Mouse (Mus musculus) forebrain, postnatal 0 days (tissue): Measurements from ENCODE around the gene Il21r. TPM values are rescaled to one million over a fixed set of nuclear protein-coding genes. Genes with fewer than 3 reads are reported as not detected.

Source experiments
- ATAC-seq: fragments of 200-750 bp; cut with Nextera tagmentation; 2 replicates; pipeline ENCODE4 v1.8.0; 2017; ENCODE audit warnings: mild to moderate bottlenecking, moderate library complexity
- DNase-seq: peaks from one replicate; pipeline ENCODE4 v3.0.0-alpha.2; 2015
- H3K27ac ChIP-seq: fragments of 300-500 bp; sonication (generic); 2 replicates; pipeline ENCODE4 v1.5.1; 2014; ENCODE audit warnings: low read depth, mild to moderate bottlenecking, antibody characterized with exemption, low read length, moderate library complexity, mixed read lengths
- H3K27me3 ChIP-seq: fragments of 300-500 bp; sonication (generic); 2 replicates; pipeline ENCODE4 v1.6.1; 2014; ENCODE audit warnings: mild to moderate bottlenecking, low read length, mixed read lengths; ENCODE audit not compliant: insufficient read depth
- H3K36me3 ChIP-seq: fragments of 300-500 bp; sonication (generic); 2 replicates; pipeline ENCODE4 v1.6.1; 2014; ENCODE audit warnings: mild to moderate bottlenecking, moderate library complexity; ENCODE audit not compliant: insufficient read depth
- H3K4me1 ChIP-seq: fragments of 300-500 bp; sonication (generic); 2 replicates; pipeline ENCODE4 v1.6.1; 2014; ENCODE audit warnings: antibody characterized with exemption; ENCODE audit not compliant: insufficient read depth
- H3K4me2 ChIP-seq: fragments of 300-500 bp; sonication (generic); 2 replicates; pipeline ENCODE4 v1.6.1; 2014; ENCODE audit warnings: low read depth, mild to moderate bottlenecking, moderate library complexity
- H3K4me3 ChIP-seq: fragments of 300-500 bp; sonication (generic); 2 replicates; pipeline ENCODE4 v1.5.1; 2014; ENCODE audit warnings: low read depth, low read length, mixed read lengths
- H3K9ac ChIP-seq: fragments of 300-500 bp; sonication (generic); 2 replicates; pipeline ENCODE4 v1.6.1; 2014; ENCODE audit warnings: mild to moderate bottlenecking
- H3K9me3 ChIP-seq: fragments of 300-500 bp; sonication (generic); 2 replicates; pipeline ENCODE4 v1.6.1; 2016; ENCODE audit warnings: low read length
- CTCF ChIP-seq: sonication (generic); IDR thresholded peaks from 2 replicates; pipeline ENCODE4 v1.5.1; 2016; ENCODE audit warnings: antibody characterized with exemption, control low read depth, low read depth
- WGBS: fragments of 180-500 bp; shearing (Covaris S2); extraction: QIAGEN DNeasy Blood & Tissue Kit; methylation state at CpG from one replicate; pipeline ENCODE4 v1.1.7; 2014; 5-methylcytosine and 5-hydroxymethylcytosine counted together
- polyA plus RNA-seq: library from polyadenylated mRNA; unstranded; fragments of >200 nt; fragmentation: Nextera tagmentation; extraction: Ambion mirVana; gene quantifications from 2 replicates; pipeline ENCODE4 v1.2.1, GENCODE M21; 2015
- total RNA-seq: library from RNA; depleted of rRNA; stranded (reverse); fragments of >200 nt; gene quantifications from 2 replicates; pipeline ENCODE4 v1.2.3, GENCODE M21; 2014

Il21r gene
- total and polyA plus RNA-seq, 2 experiments from 2014 or later = 0.23 to 0.95 TPM

DNA sequence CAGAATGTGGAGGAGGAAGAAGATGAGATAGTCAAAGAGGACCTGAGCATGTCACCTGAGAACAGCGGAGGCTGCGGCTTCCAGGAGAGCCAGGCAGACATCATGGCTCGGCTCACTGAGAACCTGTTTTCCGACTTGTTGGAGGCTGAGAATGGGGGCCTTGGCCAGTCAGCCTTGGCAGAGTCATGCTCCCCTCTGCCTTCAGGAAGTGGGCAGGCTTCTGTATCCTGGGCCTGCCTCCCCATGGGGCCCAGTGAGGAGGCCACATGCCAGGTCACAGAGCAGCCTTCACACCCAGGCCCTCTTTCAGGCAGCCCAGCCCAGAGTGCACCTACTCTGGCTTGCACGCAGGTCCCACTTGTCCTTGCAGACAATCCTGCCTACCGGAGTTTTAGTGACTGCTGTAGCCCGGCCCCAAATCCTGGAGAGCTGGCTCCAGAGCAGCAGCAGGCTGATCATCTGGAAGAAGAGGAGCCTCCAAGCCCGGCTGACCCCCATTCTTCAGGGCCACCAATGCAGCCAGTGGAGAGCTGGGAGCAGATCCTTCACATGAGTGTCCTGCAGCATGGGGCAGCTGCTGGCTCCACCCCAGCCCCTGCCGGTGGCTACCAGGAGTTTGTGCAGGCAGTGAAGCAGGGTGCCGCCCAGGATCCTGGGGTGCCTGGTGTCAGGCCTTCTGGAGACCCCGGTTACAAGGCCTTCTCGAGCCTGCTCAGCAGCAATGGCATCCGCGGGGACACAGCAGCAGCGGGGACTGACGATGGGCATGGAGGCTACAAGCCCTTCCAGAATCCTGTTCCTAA, 27.3 kb upstream of the Il21r start:
- Histone ChIP-seq H3K4me1 (no peaks in the 10 kb centered on the region), H3K4me3 (no peak overlapping the region), H3K27me3 (no peaks in the 10 kb centered on the region), H3K9me3 (no peaks in the 10 kb centered on the region), H3K27ac (no peak overlapping the region), H3K4me2 (no peak overlapping the region), H3K36me3 (no peaks in the 10 kb centered on the region; the same call in 1 of the 2 replicates), H3K9ac (no peak overlapping the region)
- ATAC-seq = no peak
- no peak for DNase-seq
- TF ChIP-seq CTCF = no peak
- WGBS = 88% methylated on average over 16 of the region's 16 CpGs

DNA sequence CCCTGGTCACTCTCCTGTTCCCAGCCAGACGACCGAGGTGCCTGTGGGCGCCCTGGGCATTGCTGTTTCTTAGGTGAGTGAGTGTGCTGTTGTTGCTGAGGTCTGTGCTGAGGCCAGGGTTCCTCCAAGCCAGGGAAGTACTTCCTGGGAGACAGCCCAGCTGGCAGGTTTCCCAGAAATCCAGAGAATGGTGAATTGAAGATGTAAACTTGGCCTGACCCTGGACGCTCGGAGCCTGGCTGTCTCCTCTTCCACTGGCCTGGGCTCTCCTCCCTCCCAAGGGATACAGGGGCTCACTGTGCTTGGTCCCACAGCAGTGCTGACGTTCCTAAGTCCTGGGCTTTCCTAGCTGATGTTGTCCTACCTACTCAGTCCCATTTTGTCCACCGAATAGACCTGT, 26.2 kb upstream of the Il21r start:
- Histone ChIP-seq H3K27ac (no peak overlapping the region), H3K4me2 (no peak overlapping the region), H3K36me3 (no peaks in the 10 kb centered on the region; the same call in 1 of the 2 replicates), H3K9ac (no peak overlapping the region), H3K4me1 (no peaks in the 10 kb centered on the region), H3K4me3 (no peak overlapping the region), H3K27me3 (no peaks in the 10 kb centered on the region), H3K9me3 (no peaks in the 10 kb centered on the region)
- TF ChIP-seq CTCF = no peak
- WGBS = 43% methylated on average over 7 of the region's 7 CpGs
- ATAC-seq (peak; percentile 56), DNase-seq (no peak)

DNA sequence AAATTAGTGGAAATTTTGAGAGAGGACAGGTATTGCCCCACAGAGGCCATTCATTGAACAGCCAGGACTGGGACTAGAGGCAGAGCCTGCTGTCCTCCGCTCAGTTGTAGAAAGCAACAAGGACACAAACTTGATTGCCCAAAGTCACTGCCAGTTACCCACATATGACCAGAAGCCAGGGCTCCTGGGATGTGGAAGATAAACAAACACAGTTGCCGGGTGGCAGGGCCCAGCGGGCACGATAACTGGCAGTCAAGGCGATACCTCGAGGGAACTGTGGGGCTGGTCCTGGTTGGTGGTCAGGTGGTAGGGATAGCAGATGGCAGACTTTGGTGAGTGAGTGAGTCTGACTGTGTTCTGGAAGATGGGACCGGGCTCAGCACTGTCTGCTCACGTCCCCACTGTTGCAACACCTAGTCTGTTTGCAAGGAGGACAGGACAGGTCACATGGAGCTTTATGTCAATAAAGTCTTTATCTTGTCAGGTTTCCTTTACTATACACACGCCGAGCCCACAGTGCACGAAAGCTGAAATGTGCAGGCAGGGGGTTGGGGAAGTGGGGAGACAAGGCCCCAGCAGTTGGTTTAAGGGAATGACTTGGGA, 25.6 kb upstream of the Il21r start:
- TF ChIP-seq CTCF = no peak
- Histone ChIP-seq H3K9ac (no peak overlapping the region), H3K36me3 (no peaks in the 10 kb centered on the region; the same call in 1 of the 2 replicates), H3K27me3 (no peaks in the 10 kb centered on the region), H3K4me2 (no peak overlapping the region), H3K4me1 (no peaks in the 10 kb centered on the region), H3K27ac (no peak overlapping the region), H3K9me3 (no peaks in the 10 kb centered on the region), H3K4me3 (no peak overlapping the region)
- WGBS = 82% methylated on average over 11 of the region's 11 CpGs
- ATAC-seq = no peak
- no peak for DNase-seq

DNA sequence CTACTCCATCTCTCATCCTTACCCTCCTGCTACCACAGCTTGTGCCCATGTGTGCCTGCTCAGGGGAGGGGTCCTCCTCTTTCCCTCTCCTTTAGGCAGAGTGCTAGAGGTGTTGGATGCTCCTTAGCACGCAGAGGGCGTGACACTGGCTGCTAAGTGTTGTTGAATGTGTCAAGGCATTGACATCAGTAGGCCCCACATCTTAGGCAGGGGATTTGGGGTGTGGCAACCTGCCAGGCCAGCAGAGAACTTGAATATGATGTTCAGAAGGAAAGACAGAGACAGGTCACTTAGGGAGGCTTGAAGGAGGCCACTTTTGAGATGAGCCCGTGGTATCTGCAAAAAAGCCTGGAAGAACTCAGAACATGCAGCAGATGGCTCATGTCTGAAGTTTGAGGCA, 25.1 kb upstream of the Il21r start:
- Histone ChIP-seq H3K4me3 (no peak overlapping the region), H3K9me3 (no peaks in the 10 kb centered on the region), H3K36me3 (no peaks in the 10 kb centered on the region; the same call in 1 of the 2 replicates), H3K4me2 (no peak overlapping the region), H3K27me3 (no peaks in the 10 kb centered on the region), H3K27ac (no peak overlapping the region), H3K4me1 (no peaks in the 10 kb centered on the region), H3K9ac (no peak overlapping the region)
- ATAC-seq (no peak), DNase-seq (no peak)
- 79% methylated on average over 3 of the region's 3 CpGs for WGBS
- no peak for TF ChIP-seq CTCF

DNA sequence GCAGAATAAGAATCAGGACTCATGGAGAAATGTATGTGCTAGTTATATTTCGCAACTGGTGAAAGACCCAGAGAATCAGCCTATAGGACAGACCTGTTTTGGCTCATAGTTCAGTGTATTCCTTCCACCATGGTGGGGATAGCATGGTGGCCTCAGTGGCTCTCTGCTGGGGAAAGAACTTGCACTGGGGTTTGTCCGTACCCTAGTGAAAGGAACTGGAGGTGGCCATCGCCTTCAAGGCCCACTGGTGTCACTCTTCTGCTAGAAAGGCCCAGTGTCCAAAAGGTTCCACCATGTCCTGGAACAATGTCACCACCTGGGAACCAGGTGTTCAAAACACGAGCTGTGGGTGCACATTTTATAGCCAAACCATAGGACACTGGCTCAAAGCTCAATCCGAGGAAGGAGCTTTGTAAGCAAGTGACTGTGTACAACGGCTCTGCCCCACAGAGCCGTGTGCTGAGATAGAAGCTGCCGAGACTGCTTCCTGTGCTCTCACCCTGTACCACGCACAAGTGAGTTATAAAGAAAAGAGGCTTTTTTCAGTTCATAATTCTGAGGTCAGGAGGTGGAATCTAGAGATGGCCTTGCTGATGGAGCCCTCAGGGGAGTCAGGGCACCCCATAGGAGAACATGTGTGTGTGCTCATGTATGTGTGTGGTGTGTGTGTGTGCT, 23.5 kb upstream of the Il21r start:
- no peak for TF ChIP-seq CTCF
- Histone ChIP-seq H3K9ac (no peak overlapping the region), H3K27me3 (no peaks in the 10 kb centered on the region), H3K27ac (no peak overlapping the region), H3K4me3 (no peak overlapping the region), H3K36me3 (no peaks in the 10 kb centered on the region; the same call in 1 of the 2 replicates), H3K4me2 (no peak overlapping the region), H3K9me3 (no peaks in the 10 kb centered on the region), H3K4me1 (no peaks in the 10 kb centered on the region)
- WGBS = 84% methylated on average over 9 of the region's 9 CpGs
- DNase-seq = no peak
- ATAC-seq = no peak

DNA sequence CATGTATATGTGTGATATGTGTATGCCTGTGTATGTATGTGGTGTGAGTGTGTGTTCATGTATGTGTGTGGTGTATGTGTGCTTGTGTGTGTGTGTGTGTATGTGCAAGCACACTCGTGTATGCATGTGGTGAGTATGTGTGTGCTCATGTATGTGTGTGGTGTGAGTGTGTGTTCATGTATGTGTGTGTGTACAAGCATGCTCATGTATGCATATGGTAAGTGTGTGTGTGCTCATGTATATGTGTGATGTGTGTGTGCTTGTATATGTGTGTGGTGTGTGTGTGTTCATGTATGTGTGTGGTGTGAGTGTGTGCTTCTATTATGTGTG, 23.0 kb upstream of the Il21r start:
- WGBS = 91% methylated on average over 1 of the region's 1 CpGs
- TF ChIP-seq CTCF = no peak
- Histone ChIP-seq H3K4me2 (no peak overlapping the region), H3K27me3 (no peaks in the 10 kb centered on the region), H3K9ac (no peak overlapping the region), H3K4me3 (no peak overlapping the region), H3K4me1 (no peaks in the 10 kb centered on the region), H3K36me3 (no peaks in the 10 kb centered on the region; the same call in 1 of the 2 replicates), H3K9me3 (no peaks in the 10 kb centered on the region), H3K27ac (no peak overlapping the region)
- DNase-seq (no peak), ATAC-seq (no peak)

DNA sequence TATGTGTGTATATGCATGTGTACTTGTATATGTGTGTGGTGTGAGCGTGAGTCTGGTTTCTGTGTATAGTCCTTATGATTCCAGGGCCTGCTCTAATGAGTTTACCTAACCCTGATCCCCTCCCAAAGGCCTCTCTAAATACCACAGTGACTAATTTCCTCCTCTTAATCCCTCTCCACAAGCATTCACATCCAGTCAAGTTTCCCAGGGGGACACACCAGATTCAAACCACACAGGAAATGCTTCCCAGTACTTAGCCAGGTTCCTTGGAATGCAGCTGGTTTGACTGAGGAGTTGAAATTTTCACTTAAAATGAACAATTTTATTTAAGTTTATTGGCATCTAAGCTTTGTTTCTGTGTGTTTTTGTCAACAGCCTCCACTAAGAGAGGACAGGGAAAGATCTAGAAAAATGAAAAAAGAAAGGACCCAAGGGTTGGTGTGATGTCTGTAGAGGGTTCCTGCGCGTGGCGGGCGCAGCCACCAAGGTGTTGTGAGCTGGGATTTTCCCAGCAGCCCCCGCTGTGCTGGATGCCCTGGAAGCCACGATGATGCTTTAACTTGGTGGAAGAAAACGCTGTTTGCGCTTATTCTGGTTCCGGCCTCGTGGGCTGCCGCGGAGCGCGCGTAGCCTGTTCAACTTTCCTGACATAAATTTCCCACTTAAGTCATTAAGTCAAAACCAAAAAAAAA, 22.5 kb upstream of the Il21r start:
- TF ChIP-seq CTCF = no peak
- WGBS = 4% methylated on average over 16 of the region's 16 CpGs

More for the DNA sequence above, 22.5 kb upstream of the Il21r start:
- peak overlapping the region; percentile 43 for H3K4me3 ChIP-seq
- no peaks in the 10 kb centered on the region for H3K4me1 ChIP-seq
- ATAC-seq (peak; percentile 35), DNase-seq (no peak)
- H3K4me2 ChIP-seq = peak overlapping the region; percentile 80
- H3K9ac ChIP-seq = peak overlapping the region; percentile 42
- H3K27me3 ChIP-seq = no peaks in the 10 kb centered on the region
- H3K27ac ChIP-seq = no peak overlapping the region
- H3K9me3 ChIP-seq = no peaks in the 10 kb centered on the region
- no peaks in the 10 kb centered on the region; the same call in 1 of the 2 replicates for H3K36me3 ChIP-seq
